Mouse (Mus musculus) A20 (cell line): ENCODE results near the gene Acot4.
"Not testable (repeated sequence)": the region's sequence is repeated elsewhere in the genome, so short reads cannot be mapped to it uniquely, and the experiment has no call there.

Source experiments
- DNase-seq: peaks from one replicate; pipeline ENCODE4 v3.0.0-alpha.2; 2011; ENCODE audit warnings: low read depth, low spot score

Acot4 gene

GRCm38 (mm10) chr12:84038241-84038640 is at the start of gene Acot4:
Gene Acot4 (plus strand): TSS chr12:84038379.
- DNase-seq, result peak; percentile 44

GRCm38 (mm10) chr12:83988483-83988882 is 49.7 kb upstream of the Acot4 start:
- DNase-seq, result no peak

- peak; percentile 16 for DNase-seq
Observed at GRCm38 (mm10) chr12:83989378-83989777, 48.8 kb upstream of the Acot4 start.

GRCm38 (mm10) chr12:83997221-83997620 is 41.0 kb upstream of the Acot4 start:
- peak; percentile 52 for DNase-seq

- DNase-seq, result no peak
Observed at GRCm38 (mm10) chr12:83998341-83999107, 39.7 kb upstream of the Acot4 start.

GRCm38 (mm10) chr12:83999237-83999636 is 38.9 kb upstream of the Acot4 start:
- not testable (repeated sequence) for DNase-seq

- DNase-seq, result no peak
Observed at GRCm38 (mm10) chr12:84000418-84000817, 37.8 kb upstream of the Acot4 start.

GRCm38 (mm10) chr12:84003866-84004265 is 34.3 kb upstream of the Acot4 start:
- DNase-seq, result no peak

- DNase-seq, result no peak
Observed at GRCm38 (mm10) chr12:84008251-84008650, 29.9 kb upstream of the Acot4 start.

GRCm38 (mm10) chr12:84008729-84009128 is 29.4 kb upstream of the Acot4 start:
- DNase-seq, result no peak

- DNase-seq, result not testable (repeated sequence)
Observed at GRCm38 (mm10) chr12:84009171-84009965, 28.8 kb upstream of the Acot4 start, which contains the start of gene Acot1. Gene Acot1 (plus strand): TSS chr12:84009490.

- DNase-seq, result no peak
Observed at GRCm38 (mm10) chr12:84010201-84010600, 28.0 kb upstream of the Acot4 start.

GRCm38 (mm10) chr12:84011251-84012040 is 26.7 kb upstream of the Acot4 start:
- DNase-seq, result peak; percentile 30

GRCm38 (mm10) chr12:84013130-84013529 is 25.0 kb upstream of the Acot4 start:
- DNase-seq, result no peak

- DNase-seq, result no peak
Observed at GRCm38 (mm10) chr12:84013701-84014100, 24.5 kb upstream of the Acot4 start.

- not testable (repeated sequence) for DNase-seq
Observed at GRCm38 (mm10) chr12:84020528-84020927, 17.7 kb upstream of the Acot4 start.

- DNase-seq, result not testable (repeated sequence)
Observed at GRCm38 (mm10) chr12:84022266-84022665, 15.9 kb upstream of the Acot4 start.

GRCm38 (mm10) chr12:84023052-84023745 is 15.0 kb upstream of the Acot4 start:
- no peak for DNase-seq

- DNase-seq, result no peak
Observed at GRCm38 (mm10) chr12:84025888-84026287, 12.3 kb upstream of the Acot4 start.

- DNase-seq, result not testable (repeated sequence)
Observed at GRCm38 (mm10) chr12:84028328-84028727, 9.9 kb upstream of the Acot4 start.

- not testable (repeated sequence) for DNase-seq
Observed at GRCm38 (mm10) chr12:84029043-84029442, 9.1 kb upstream of the Acot4 start.
